Mouse (Mus musculus) hindlimb bud, embryonic 11.5 days (tissue): ENCODE data around the gene Cox6b2.
"Not testable (repeated sequence)": the region's sequence is repeated elsewhere in the genome, so short reads cannot be mapped to it uniquely, and the experiment has no call there.

Experiments
- DNase-seq: peaks from one replicate; pipeline ENCODE4 v3.0.0-alpha.2; 2012; ENCODE audit warnings: low read depth, low spot score; ENCODE audit errors: extremely low spot score

Cox6b2 gene

DNA sequence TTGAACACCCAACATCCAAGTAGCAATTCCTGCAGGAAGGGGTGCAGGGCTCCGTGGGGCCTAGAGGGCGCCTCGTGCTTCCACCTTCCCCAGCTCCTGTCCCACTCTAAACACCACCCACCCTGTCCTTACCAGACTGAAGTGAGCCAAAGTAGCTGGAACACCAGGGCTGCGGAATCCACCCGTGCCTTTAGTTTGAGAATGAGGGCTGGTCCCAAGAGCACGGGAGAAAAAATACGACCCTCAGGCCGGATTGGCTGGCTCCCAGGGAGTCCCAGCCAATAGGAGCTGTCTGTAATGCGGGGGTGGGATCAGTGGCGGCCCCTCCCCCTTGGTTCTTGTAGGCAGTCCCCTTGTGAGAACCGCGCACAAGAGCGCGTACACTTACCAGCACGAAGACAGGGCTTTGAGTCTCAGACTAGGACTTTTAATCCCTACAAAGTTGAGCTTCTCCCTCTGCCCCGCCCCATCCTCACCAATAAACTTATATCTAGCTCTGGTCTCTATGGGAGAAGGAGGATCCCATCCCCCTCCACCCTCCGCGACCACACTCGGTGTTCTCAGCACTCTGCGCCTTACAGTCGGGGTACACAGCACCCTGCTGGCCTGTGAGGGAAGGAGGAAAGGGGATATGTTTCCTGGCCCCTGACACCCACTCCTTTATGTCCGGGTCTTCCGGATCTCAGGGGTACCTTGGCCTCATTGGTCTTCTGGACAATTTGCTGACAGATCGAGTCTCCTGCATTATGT lies at the start of gene Cox6b2:
Gene Cox6b2 (minus strand): TSS at position 274 of the 750 bp plus-strand sequence.
- DNase-seq = peak; percentile 42

DNA sequence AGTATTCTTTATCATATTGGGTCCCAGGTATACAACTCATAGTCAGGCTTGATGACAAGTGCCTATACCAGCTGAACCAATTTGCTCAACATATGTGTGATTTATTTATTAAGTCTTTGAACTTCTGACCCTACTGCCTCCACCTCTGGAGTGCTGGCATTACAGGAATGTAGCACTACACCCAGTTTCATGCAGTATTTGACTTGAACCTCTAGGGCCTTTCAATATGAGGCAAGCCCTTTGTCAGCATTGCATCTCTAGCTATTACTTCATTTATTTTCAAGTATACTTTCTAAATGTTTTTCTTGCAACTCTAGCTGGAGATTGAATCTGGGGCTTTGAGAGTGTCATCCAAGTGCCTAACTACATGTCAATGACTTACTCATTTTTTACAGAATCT lies 49.4 kb upstream of the Cox6b2 start:
- no peak for DNase-seq

DNA sequence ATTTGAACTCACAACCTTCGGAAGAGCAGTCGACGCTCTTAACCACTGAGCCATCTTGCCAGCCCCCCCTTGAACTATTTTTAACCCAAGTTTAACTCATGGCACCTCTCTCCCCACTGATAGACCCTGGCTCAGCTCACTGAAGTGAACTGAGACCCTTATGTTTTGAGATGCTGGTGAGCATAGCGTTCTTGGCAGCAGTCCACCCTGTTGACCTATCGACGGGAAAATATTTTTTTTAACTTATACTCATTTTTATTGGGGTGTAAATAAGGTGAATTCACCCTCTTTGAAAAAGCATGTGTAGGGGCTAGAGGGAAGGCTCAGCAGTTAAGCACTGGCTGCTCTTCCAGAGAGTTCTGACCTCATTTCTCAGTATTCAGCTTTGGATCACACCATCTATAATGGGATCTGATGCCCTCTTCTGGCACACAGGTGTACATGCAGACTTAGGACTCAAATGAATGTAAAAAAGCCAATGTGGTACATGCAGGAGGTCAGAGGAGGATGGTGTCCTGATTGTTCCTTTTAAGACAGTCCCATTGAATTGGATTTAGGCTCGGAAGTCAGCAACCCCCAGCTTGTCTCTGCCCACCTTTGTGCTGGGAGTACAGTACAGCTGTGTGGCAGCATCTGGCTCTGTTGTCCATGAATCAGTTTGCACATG lies 43.0 kb upstream of the Cox6b2 start:
- DNase-seq = no peak

DNA sequence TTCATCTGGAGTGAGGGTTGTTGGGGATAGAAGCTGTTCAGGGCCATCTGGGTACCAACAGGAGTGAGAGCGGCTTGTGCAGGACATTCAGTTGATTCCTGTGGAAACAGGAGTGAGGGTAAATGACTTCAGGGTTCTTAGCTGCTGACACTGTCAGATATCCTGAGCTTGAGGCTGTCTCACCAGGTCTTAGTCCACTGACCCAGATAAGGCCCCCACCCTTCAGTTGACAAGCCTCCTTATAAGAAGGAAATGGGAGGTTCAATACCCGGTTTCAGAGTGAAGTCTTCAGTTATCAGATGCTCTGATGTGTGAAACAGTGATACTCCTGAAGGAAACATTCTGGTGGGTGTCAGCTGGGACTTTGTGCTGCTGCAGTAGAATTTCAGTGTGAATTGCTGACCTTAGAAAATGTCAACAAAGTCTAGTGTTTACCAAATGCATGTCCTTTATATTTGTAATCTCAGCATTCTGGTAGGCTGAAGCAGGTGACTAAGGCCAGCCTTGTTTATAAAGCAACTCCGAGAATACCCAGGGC lies 41.8 kb upstream of the Cox6b2 start:
- DNase-seq = no peak

DNA sequence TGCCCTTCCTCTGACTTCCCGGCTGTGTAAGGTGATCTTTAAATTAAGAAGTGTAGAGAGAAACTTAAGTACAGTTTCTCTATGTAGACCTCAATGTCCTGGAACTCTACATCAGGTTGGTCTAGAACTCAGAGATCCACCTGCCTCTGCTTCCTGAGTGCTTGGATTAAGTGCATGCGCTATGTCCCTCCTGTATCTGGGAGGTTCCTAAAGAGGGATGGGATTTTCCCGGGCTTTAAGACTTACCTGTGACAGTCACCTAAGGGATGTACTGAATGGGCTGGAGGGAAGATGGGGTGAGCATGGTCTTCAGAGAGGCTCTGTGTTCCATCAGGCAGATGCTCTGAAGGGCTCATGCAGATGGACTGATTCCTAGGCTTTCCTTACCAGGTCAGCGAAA lies 40.8 kb upstream of the Cox6b2 start:
- DNase-seq = no peak

DNA sequence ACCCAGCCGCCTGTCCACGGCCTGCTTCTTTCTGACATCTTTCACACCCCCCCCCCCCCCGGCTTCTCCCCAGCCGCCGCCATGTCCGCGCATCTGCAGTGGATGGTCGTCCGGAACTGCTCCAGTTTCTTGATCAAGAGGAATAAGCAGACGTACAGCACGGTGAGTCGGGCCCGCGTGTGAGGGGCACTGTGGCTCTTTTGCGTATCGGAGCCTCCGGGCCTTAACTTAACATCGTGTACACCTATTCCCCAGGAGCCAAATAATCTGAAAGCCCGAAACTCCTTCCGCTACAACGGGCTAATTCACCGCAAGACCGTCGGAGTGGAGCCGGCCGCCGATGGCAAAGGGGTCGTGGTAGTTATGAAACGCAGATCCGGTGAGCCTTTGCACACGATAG lies 40.4 kb upstream of the Cox6b2 start:
- not testable (repeated sequence) for DNase-seq

DNA sequence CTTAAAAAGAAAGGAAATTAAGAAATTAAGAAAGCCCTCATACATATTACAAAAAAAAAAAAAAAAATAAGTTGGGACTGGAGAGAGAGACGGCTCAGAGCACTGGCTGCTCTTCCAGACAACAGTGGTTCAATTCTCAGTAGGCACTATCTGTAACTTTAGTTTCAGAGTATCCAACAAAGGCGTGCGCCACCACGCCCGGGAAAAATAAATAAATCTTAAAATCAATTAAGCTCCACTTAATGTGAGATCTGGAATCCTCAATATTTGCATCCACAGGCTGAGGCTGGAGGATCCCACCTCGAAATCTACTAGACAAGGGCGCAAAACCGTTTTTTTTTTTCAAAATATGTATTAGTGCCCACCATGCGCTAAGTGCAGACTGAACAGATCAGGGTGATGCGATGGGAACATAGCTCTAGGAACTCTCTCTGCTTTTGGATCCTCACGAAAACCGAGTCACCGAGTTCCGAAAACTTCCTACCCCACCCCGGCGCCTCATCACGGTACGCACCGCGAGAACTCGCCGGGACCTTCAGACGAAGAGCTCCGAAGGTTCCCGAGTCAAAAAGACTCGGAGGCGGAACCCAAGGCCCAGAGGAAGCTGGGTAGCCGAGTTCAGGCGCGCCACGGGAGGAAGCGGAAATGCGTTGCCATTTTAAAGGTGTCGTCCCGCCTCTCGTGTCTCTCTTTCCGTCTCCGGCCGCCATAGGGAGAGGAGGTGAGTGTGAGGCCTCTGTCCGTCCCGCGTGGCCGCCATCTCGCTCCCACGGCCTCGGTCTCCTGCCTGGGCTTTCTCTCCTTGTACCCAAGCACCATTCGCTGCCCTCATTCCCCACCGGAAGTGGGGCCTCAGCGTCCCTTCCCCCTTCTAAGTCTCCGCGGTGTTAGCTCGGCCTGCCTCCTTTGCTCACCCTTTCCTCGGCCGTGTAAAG lies 39.7 kb upstream of the Cox6b2 start, which contains the start of gene Rpl28:
Gene Rpl28 (plus strand): TSS at position 597 of the 935 bp plus-strand sequence.
- peak; percentile 92 for DNase-seq

DNA sequence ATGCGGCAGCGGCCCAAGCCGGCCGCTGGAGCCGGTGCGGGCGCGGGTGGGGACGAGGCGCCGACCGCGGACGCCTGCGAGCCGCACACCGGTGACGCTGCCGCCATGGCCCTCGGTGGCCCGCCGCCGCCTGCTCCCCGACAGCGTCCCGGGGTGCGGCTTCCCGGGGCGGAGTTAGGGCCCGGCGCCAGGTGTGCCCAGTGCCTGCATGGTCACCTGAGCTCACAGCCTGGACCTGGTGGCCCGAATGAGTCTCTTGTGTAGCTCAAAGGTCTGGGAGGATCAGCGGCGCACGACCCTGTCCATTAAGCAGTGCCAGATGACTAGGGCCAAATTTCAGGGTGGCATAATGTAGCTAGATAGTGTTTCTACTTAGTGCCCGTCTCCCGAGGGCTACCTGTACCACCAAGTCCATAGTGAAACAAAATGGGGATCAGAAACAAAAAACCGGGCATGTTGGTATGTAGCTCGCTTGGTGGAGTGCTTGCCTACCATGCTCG lies 36.6 kb upstream of the Cox6b2 start, which contains the start of gene Tmem238:
Gene Tmem238 (minus strand): TSS at position 221 of the 500 bp plus-strand sequence.
- DNase-seq = no peak

DNA sequence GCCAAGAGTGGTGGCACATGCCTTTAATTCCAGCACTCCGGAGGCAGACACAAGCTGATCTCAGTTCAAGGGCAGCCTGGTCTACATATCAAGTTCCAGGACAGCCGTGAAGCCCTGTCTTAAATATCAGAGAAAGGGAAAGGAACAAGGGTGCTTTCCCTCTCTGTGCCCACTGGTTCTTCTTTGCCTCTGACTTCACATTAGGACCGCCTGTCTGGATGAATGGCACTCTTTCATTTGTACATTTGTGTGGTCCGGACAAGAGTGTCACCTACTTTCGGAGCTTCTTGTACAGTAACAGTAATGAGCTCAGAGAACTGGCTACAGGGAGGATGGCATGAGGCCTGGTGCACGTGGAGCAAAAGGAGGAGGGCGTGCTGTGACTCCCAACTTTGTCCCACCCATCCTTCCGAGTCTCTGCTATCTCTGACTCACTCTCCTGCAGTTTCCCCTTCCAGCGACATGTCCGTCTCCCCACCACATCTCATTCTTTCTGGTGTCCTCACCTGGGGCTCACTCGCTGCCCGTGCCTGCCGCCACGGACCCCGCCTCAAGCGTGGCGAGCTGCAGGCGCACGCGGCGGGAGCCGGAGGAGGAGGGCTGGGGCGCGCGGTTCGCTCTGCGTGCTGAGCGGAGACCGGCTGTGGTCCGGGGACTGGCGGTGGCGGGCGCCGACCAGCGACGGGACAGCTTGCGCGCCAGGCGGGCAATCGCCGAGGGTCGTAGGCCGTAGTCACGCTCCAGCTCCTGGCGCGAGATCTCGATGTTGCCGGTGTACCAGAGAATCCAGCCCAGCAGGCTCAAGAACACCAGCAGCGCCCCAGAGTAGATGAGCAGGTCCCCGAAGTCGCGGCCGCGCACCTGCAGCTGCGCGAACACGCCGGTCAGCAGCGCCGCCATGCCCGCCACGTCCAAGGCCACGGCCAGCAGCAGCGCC lies 35.9 kb upstream of the Cox6b2 start:
- DNase-seq = no peak

DNA sequence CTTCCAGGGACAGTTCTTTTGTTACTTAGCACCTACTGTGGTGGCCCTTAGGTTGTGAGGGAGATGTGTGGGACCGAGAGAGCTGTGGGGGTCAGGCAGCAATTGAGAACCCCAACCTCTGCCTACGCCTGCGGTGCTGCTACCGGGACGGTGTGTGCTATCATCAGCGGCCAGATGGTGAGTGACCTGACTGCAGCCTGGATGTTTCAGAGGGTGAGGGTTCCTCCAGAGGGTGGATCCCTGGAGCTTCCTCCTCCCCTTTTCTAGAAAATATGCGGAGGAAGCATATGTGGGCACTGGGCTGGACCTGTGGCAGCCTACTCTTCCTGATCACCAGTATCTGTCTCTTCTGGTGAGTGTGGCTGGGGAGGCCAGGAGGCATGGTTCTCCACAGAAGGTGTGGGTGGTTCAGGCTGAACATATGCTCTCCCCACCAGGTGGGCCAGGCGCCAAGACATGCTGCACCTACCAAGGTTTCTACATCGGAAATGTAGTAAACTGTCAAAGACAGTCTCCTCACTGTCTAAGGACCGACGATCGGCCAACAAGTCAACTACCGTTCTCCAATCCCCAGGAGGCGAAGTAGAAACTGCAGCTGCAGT lies 30.9 kb upstream of the Cox6b2 start:
- DNase-seq = no peak

DNA sequence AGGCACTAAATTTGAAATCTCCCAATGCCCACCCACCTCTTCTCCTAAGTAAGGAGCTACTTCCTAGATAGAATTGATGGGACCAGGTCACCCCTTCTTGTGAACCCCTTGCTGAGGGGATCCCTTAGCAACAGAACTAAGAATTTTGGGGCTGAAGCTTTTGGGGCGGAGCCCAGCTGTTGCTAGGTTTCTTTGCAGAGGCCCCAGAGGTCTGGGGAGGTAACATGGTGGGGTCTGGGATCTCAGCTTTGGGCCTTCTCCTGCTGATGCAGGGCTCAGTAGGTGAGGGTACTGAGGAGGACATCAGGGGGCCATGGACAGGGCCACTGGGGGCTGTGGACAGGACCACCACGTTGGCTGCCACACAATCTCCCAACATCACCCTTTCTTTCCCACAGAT lies 29.9 kb upstream of the Cox6b2 start, which contains the start of the genes Il11 and Tmem190:
Gene Il11 (minus strand): TSS at position 101 of the 400 bp plus-strand sequence.
Gene Tmem190 (plus strand): TSS at position 179 of the 400 bp plus-strand sequence.
- no peak for DNase-seq

DNA sequence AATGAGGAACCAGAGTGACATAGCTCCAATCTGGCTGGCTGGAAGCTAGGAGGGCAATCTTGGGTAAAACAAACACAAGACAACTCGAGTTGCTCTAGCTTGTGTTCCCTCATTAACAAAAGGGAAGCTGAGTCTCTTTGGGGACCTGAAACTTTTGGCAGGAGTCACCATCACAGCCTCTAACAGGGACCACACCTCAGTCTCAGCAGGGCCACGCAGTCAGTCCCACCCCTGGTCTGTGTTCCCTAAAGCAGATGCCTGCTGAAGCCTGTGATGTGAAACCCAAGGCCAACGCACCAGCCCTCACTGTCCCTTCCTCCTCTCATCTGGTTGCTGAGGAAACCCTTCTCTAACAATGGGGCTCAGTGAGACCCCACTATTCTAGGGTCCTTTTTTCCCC lies 29.2 kb upstream of the Cox6b2 start:
- DNase-seq = no peak

DNA sequence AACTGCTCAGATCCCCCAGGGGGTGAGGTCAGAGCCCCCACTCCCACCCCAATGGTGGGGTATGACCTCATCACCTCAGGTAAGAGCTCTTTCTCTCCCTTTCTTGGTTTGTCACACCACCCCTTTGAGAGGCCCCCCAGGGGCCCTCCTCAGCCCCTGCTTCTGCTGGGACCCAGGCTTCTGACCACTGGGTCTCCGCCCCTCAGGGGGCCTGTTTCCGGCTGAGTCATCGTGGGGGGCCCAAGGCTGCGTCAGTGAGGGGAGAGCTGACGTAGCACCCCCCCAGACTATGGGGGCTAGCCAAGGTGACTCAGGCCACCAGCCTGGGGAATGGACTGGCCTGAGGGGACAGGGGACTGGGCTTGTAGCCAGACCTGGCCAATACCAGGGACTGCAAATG lies 27.0 kb upstream of the Cox6b2 start:
- no peak for DNase-seq

DNA sequence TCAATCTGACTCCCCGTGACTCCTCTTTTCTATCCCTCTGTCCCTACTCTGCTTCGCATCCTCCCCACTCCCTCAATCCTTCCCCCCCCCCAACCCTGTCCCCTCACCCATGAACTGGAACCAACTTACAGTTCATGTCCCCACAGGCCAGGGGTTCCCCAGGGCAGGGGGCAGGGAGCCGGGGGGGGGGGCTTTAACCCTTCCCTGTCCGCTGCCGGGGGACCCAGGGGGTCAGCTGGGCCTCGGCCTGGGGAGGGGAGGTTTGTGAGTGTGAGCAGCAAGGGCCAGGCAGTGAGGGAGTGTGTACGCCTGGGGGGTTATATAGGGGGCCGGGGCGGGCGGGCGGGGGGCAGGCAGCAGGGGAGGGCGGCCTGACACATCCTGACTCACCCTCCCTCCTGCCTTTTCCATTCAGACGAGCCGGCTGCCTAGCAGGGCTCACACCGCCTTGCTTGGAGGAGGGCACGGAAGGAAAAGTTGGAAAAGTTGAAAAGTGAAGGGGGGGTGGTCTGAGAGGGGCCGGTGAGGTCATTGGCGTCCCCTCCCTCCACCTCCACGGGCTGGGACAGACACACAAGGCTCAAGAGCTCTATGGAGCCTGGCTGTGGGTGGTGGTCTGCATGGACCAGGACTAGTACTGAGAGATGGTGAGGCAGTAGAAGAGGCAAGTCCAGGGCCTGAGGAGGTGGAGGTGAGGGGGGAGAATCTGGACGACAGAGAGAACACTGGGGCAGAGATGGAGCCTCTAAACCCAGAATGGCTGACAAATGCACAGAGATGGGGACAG lies 25.1 kb upstream of the Cox6b2 start:
- DNase-seq = no peak

DNA sequence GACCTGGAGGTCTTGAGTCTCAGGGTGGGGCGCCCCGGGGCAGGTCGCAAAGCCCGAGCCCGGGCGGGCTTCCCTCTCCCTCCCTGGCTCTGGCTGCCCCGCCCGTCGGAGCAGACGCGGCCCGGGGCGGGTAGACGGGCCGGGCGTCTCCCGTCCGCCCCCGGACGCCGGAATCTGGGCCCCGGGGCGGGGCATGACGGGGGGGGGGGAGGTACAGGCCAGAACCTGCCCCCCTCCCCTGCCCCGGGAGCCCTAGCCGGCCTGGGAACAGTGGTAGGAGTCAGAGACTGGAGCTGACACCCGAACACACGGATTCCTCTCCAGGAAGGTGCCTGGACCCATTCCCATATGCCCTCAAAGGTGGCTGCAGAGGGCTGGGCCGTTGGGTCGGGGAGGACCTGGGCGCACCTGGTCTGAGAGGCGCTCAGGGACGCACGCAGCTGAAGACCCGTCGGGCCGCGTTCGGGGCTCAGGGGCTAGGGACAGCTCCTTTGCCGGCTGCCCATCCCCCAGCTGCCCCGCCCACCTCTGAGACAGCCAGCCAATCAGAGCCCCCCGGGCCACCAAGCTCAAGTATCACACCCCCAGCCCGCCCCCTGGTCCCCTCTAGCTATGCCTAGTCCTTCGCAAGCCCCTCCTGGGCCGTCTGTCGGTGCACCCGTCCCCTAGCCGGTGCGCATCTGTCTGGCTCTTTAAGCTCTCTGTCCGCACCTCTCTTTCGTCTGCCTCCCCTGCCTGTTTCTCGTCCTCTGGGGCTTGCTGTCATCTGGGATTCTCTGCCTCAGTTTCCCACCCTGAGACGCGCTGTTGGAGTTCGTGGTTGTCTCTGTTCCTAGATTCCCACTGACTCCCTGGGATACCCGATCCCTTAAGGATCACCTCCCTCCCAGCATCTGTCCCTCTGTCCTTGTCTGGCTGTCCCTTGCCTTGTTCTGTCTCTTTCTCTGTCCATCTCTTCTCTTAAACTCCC lies 24.3 kb upstream of the Cox6b2 start:
- DNase-seq = no peak

DNA sequence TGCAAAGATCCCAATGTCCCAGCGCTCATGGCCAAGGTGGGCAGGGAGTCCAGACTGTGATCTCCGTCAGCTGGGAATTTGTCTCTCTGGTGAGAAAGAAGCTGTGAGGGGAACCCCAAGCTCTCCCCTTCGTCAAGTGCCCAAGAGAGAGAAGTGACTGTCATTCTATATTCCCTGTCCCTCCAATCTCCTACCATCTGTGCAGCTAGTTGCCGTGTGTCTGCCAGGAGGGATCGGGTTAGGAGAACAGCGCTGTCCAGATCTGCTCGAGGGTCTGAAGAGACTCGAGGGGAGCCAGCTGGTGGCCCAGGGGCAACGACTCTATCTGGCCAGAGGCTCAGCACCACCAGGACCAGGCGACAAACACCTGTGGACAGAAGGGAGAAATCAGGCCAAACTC lies 23.2 kb upstream of the Cox6b2 start:
- no peak for DNase-seq

DNA sequence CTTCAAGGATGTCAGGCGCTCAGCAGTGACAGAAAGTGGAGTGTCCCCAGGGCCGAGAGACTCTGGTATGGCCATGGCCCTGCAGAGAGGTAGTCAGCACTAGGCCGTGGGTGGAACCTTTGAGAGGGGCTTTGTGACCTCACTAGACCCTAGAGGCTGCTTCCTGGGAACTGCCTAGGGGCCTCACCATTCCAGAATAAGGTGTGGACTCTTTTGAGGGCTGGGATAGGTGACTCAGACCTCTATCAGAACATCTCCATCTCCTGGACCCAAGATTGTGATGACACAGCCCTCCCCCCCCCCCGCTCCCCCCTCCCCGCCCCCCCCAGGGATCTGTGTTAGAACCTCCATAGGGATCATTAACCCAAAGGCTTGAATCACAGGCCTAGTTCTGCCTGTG lies 18.3 kb upstream of the Cox6b2 start, which contains the start of gene Fam71e2:
Gene Fam71e2 (minus strand): TSS at position 101 of the 400 bp plus-strand sequence.
- DNase-seq = no peak
